Mouse (Mus musculus): Measurements from ENCODE around the gene Insr. TPM values are rescaled to one million over a fixed set of nuclear protein-coding genes. Genes with fewer than 3 reads are reported as not detected.
"Not testable (repeated sequence)": the region's sequence is repeated elsewhere in the genome, so short reads cannot be mapped to it uniquely, and the experiment has no call there.

Insr gene
- polyA plus RNA-seq, 1 experiment from 2014 or later, result 56.9 TPM

GRCm38 (mm10) chr8:3191006-3191405, 88.4 kb downstream of the Insr start:
- Histone ChIP-seq H3K27me3 (ENCODE audit: control insufficient read depth, insufficient read depth, low read length) (no peaks in the 10 kb centered on the region), H3K4me3 (ENCODE audit: control insufficient read depth in 1 of 2, insufficient read depth in 1 of 2, low read depth in 1 of 2, low read length in 2 of 2) (no peak overlapping the region), H3K4me2 (ENCODE audit: low read length) (no peak overlapping the region), H3K9ac (ENCODE audit: low read length) (no peak overlapping the region), H3K27ac (replicated peaks in 1 of 2; ENCODE audit: control insufficient read depth in 1 of 2, insufficient read depth in 1 of 2, low read depth in 2 of 2, low read length in 2 of 2) (no peak overlapping the region), H3K4me1 (ENCODE audit: control insufficient read depth in 2 of 2, insufficient read depth in 2 of 2, low read length in 2 of 2) (peaks cover 4 to 16% of the 10 kb centered on the region in 2 experiments), H3K9me3 (ENCODE audit: control insufficient read depth, low read length) (peaks cover 10% of the 10 kb centered on the region), H3K36me3 (ENCODE audit: control insufficient read depth, insufficient read depth, low read length) (peaks cover 91% of the 10 kb centered on the region)
- ATAC-seq (ENCODE audit: insufficient number of reproducible peaks, insufficient read depth, low FRiP score, low read depth), result no peak

- Histone ChIP-seq H3K36me3 (ENCODE audit: control insufficient read depth, insufficient read depth, low read length) (peaks cover 90% of the 10 kb centered on the region), H3K9me3 (ENCODE audit: control insufficient read depth, low read length) (no peaks in the 10 kb centered on the region), H3K4me2 (ENCODE audit: low read length) (peak overlapping the region; percentile 41), H3K27me3 (ENCODE audit: control insufficient read depth, insufficient read depth, low read length) (no peaks in the 10 kb centered on the region), H3K4me1 (ENCODE audit: control insufficient read depth in 2 of 2, insufficient read depth in 2 of 2, low read length in 2 of 2) (peaks cover 4 to 16% of the 10 kb centered on the region in 2 experiments), H3K9ac (ENCODE audit: low read length) (no peak overlapping the region), H3K27ac (replicated peaks in 1 of 2; ENCODE audit: control insufficient read depth in 1 of 2, insufficient read depth in 1 of 2, low read depth in 2 of 2, low read length in 2 of 2) (peak overlapping the region; percentile 97 to 98), H3K4me3 (ENCODE audit: control insufficient read depth in 1 of 2, insufficient read depth in 1 of 2, low read depth in 1 of 2, low read length in 2 of 2) (no peak overlapping the region)
- peak; percentile 93 for ATAC-seq (ENCODE audit: insufficient number of reproducible peaks, insufficient read depth, low FRiP score, low read depth)
- 24% methylated on average over 1 of the region's 1 CpGs for WGBS
These were observed 92.0 kb downstream of the Insr start for GRCm38 (mm10) chr8:3187456-3187855.

GRCm38 (mm10) chr8:3179930-3180329, 99.5 kb downstream of the Insr start:
- Histone ChIP-seq H3K27me3 (ENCODE audit: control insufficient read depth, insufficient read depth, low read length) (no peaks in the 10 kb centered on the region), H3K27ac (replicated peaks in 1 of 2; ENCODE audit: control insufficient read depth in 1 of 2, insufficient read depth in 1 of 2, low read depth in 2 of 2, low read length in 2 of 2) (no peak overlapping the region), H3K9ac (ENCODE audit: low read length) (no peak overlapping the region), H3K36me3 (ENCODE audit: control insufficient read depth, insufficient read depth, low read length) (peaks cover 68% of the 10 kb centered on the region), H3K9me3 (ENCODE audit: control insufficient read depth, low read length) (peaks cover 12% of the 10 kb centered on the region), H3K4me3 (ENCODE audit: control insufficient read depth in 1 of 2, insufficient read depth in 1 of 2, low read depth in 1 of 2, low read length in 2 of 2) (no peak overlapping the region), H3K4me1 (ENCODE audit: control insufficient read depth in 2 of 2, insufficient read depth in 2 of 2, low read length in 2 of 2) (no peaks in the 10 kb centered on the region), H3K4me2 (ENCODE audit: low read length) (no peak overlapping the region)
- ATAC-seq (ENCODE audit: insufficient number of reproducible peaks, insufficient read depth, low FRiP score, low read depth), result no peak
- WGBS, result 77% methylated on average over 1 of the region's 1 CpGs

GRCm38 (mm10) chr8:3177440-3177839, 102.0 kb downstream of the Insr start:
- Histone ChIP-seq H3K27me3 (ENCODE audit: control insufficient read depth, insufficient read depth, low read length) (no peaks in the 10 kb centered on the region), H3K4me3 (ENCODE audit: control insufficient read depth in 1 of 2, insufficient read depth in 1 of 2, low read depth in 1 of 2, low read length in 2 of 2) (no peak overlapping the region), H3K9ac (ENCODE audit: low read length) (no peak overlapping the region), H3K4me2 (ENCODE audit: low read length) (no peak overlapping the region), H3K4me1 (ENCODE audit: control insufficient read depth in 2 of 2, insufficient read depth in 2 of 2, low read length in 2 of 2) (no peaks in the 10 kb centered on the region), H3K9me3 (ENCODE audit: control insufficient read depth, low read length) (peaks cover 14% of the 10 kb centered on the region), H3K36me3 (ENCODE audit: control insufficient read depth, insufficient read depth, low read length) (peaks cover 68% of the 10 kb centered on the region), H3K27ac (replicated peaks in 1 of 2; ENCODE audit: control insufficient read depth in 1 of 2, insufficient read depth in 1 of 2, low read depth in 2 of 2, low read length in 2 of 2) (no peak overlapping the region)
- 94% methylated on average over 4 of the region's 4 CpGs for WGBS
- ATAC-seq (ENCODE audit: insufficient number of reproducible peaks, insufficient read depth, low FRiP score, low read depth), result no peak

GRCm38 (mm10) chr8:3172246-3172645, 107.2 kb downstream of the Insr start:
- Histone ChIP-seq H3K9me3 (ENCODE audit: control insufficient read depth, low read length) (peaks cover 14% of the 10 kb centered on the region), H3K27me3 (ENCODE audit: control insufficient read depth, insufficient read depth, low read length) (no peaks in the 10 kb centered on the region), H3K9ac (ENCODE audit: low read length) (no peak overlapping the region), H3K27ac (replicated peaks in 1 of 2; ENCODE audit: control insufficient read depth in 1 of 2, insufficient read depth in 1 of 2, low read depth in 2 of 2, low read length in 2 of 2) (no peak overlapping the region), H3K4me1 (ENCODE audit: control insufficient read depth in 2 of 2, insufficient read depth in 2 of 2, low read length in 2 of 2) (peaks cover 0 to 8% of the 10 kb centered on the region in 2 experiments; a peak in 2 of 4 replicates), H3K4me3 (ENCODE audit: control insufficient read depth in 1 of 2, insufficient read depth in 1 of 2, low read depth in 1 of 2, low read length in 2 of 2) (no peak overlapping the region), H3K4me2 (ENCODE audit: low read length) (no peak overlapping the region), H3K36me3 (ENCODE audit: control insufficient read depth, insufficient read depth, low read length) (peaks cover 91% of the 10 kb centered on the region)
- 52% methylated on average over 1 of the region's 1 CpGs for WGBS
- no peak for ATAC-seq (ENCODE audit: insufficient number of reproducible peaks, insufficient read depth, low FRiP score, low read depth)

- 57% methylated on average over 1 of the region's 1 CpGs for WGBS
- H3K9ac ChIP-seq (ENCODE audit: low read length), result no peak overlapping the region
These were observed 132.9 kb downstream of the Insr start for GRCm38 (mm10) chr8:3146506-3146905.

GRCm38 (mm10) chr8:3100416-3100815, 179.0 kb downstream of the Insr start:
- H3K9ac ChIP-seq (ENCODE audit: low read length); H3K9me3 ChIP-seq (ENCODE audit: control insufficient read depth, low read length); H3K4me1 ChIP-seq (ENCODE audit: control insufficient read depth in 2 of 2, insufficient read depth in 2 of 2, low read length in 2 of 2); ATAC-seq (ENCODE audit: insufficient number of reproducible peaks, insufficient read depth, low FRiP score, low read depth); H3K4me3 ChIP-seq (ENCODE audit: control insufficient read depth in 1 of 2, insufficient read depth in 1 of 2, low read depth in 1 of 2, low read length in 2 of 2); H3K36me3 ChIP-seq (ENCODE audit: control insufficient read depth, insufficient read depth, low read length); H3K4me2 ChIP-seq (ENCODE audit: low read length); H3K27ac ChIP-seq (replicated peaks in 1 of 2; ENCODE audit: control insufficient read depth in 1 of 2, insufficient read depth in 1 of 2, low read depth in 2 of 2, low read length in 2 of 2); H3K27me3 ChIP-seq (ENCODE audit: control insufficient read depth, insufficient read depth, low read length): not testable (repeated sequence)
- WGBS, result 80% methylated on average over 5 of the region's 5 CpGs

More at GRCm38 (mm10) chr8:3146506-3146905, 132.9 kb downstream of the Insr start:
- Histone ChIP-seq H3K4me1 (ENCODE audit: control insufficient read depth in 2 of 2, insufficient read depth in 2 of 2, low read length in 2 of 2) (no peaks in the 10 kb centered on the region), H3K27me3 (ENCODE audit: control insufficient read depth, insufficient read depth, low read length) (no peaks in the 10 kb centered on the region), H3K4me2 (ENCODE audit: low read length) (no peak overlapping the region), H3K27ac (replicated peaks in 1 of 2; ENCODE audit: control insufficient read depth in 1 of 2, insufficient read depth in 1 of 2, low read depth in 2 of 2, low read length in 2 of 2) (no peak overlapping the region), H3K36me3 (ENCODE audit: control insufficient read depth, insufficient read depth, low read length) (no peaks in the 10 kb centered on the region), H3K9me3 (ENCODE audit: control insufficient read depth, low read length) (no peaks in the 10 kb centered on the region), H3K4me3 (ENCODE audit: control insufficient read depth in 1 of 2, insufficient read depth in 1 of 2, low read depth in 1 of 2, low read length in 2 of 2) (no peak overlapping the region)
- no peak for ATAC-seq (ENCODE audit: insufficient number of reproducible peaks, insufficient read depth, low FRiP score, low read depth)

Measured in heart, embryonic 14.5 days (tissue).